Mouse (Mus musculus): Measurements from ENCODE around the gene Dnajb6.

GRCm38 (mm10) chr5:29747661-29748060 is 12.2 kb downstream of the Dnajb6 start:
- no peak for TF ChIP-seq CTCF (IDR thresholded peaks at IDR 0.05; ENCODE audit: low read depth)
- no peak for TF ChIP-seq EP300 (optimal IDR thresholded peaks at IDR 0.05)

Measured in stomach, postnatal 0 days (tissue).